Comparison of ENCODE assay signal across 23 mouse cellular contexts in genomic region chr9:29341292-29341691, GRCm38 (mm10).
DNase-seq lines count a peak whose midpoint lies in the region; ATAC-seq and TF ChIP-seq lines count a peak whose summit lies in the region.
"Had no signal": no experiment of that assay in that cellular context is flagged by ENCODE, and none has a peak within 500 bp of the region (broad histone marks: within the 10 kb centered on the region; RNA-seq: fewer than 3 reads in every experiment).

No protein-coding gene starts in this region.

- H3K27ac ChIP-seq in neural tube, embryonic 13.5 days (replicated peaks): peak overlapping the region; percentile 28; the same call in 1 of the 2 replicates
- peak overlapping the region; percentile 81 for H3K27ac ChIP-seq in layer of hippocampus, adult 2 months
- H3K27ac ChIP-seq: embryonic facial prominence, embryonic 13.5 days; heart, adult 2 months; heart, embryonic 15.5 days; liver, embryonic 15.5 days; macrophage; midbrain, embryonic 10.5 days had no signal

- no peak overlapping the region for H3K9ac ChIP-seq in neural tube, embryonic 13.5 days
- H3K9ac ChIP-seq: embryonic facial prominence, embryonic 13.5 days; heart, embryonic 15.5 days; liver, embryonic 15.5 days had no signal

- H3K36me3 ChIP-seq in neural tube, embryonic 13.5 days: no peaks in the 10 kb centered on the region
- H3K36me3 ChIP-seq: embryonic facial prominence, embryonic 13.5 days; heart, embryonic 15.5 days; liver, embryonic 15.5 days; midbrain, embryonic 10.5 days had no signal

- no peaks in the 10 kb centered on the region for H3K27me3 ChIP-seq in neural tube, embryonic 13.5 days
- H3K27me3 ChIP-seq: CH12.LX; embryonic facial prominence, embryonic 13.5 days; heart, embryonic 15.5 days; liver, embryonic 15.5 days had no signal

- no peak for ATAC-seq in neural tube, embryonic 13.5 days (ENCODE audit: low read depth)
- ATAC-seq in inflammation-experienced regulatory T-cells, adult 6 months: no peak
- ATAC-seq: forebrain, embryonic 16.5 days had no signal

- no peak for TF ChIP-seq CTCF in layer of hippocampus, adult 2 months (conservative IDR thresholded peaks at IDR 0.05)

- H3K9me3 ChIP-seq in neural tube, embryonic 13.5 days: no peaks in the 10 kb centered on the region
- H3K9me3 ChIP-seq: embryonic facial prominence, embryonic 13.5 days; heart, embryonic 15.5 days; liver, embryonic 15.5 days; midbrain, embryonic 10.5 days had no signal

- DNase-seq in cerebellum, adult 11-12 months: peak; percentile 88
- DNase-seq in cerebellum, postnatal 10 days: no peak
- no peak for DNase-seq in neural tube, embryonic 10.5 days (ENCODE audit: extremely low spot score, low spot score)
- peak; percentile 53 to 65 for DNase-seq in layer of hippocampus, adult 2 months (ENCODE audit: low spot score in 2 of 2)
- peak; percentile 42 for DNase-seq in telencephalon, adult 2 months (ENCODE audit: low read depth, low spot score)
- no peak for DNase-seq in left cerebral cortex, adult 11 months (ENCODE audit: low spot score)
- DNase-seq: adrenal gland, postnatal 25 days; gastrocnemius, postnatal 10 days; heart, adult 2 months; heart, postnatal 4 days; kidney, adult 9 months; kidney, postnatal 4 days; right cerebral cortex, adult 18-20 months; thymus, postnatal 25 days had no signal

- H3K4me1 ChIP-seq in neural tube, embryonic 13.5 days (replicated peaks): no peaks in the 10 kb centered on the region
- H3K4me1 ChIP-seq: heart, embryonic 15.5 days; liver, embryonic 15.5 days; midbrain, embryonic 10.5 days had no signal

- no peak overlapping the region for H3K4me2 ChIP-seq in neural tube, embryonic 13.5 days
- H3K4me2 ChIP-seq: embryonic facial prominence, embryonic 13.5 days; heart, embryonic 15.5 days; liver, embryonic 15.5 days had no signal

- H3K4me3 ChIP-seq in neural tube, embryonic 13.5 days: no peak overlapping the region
- H3K4me3 ChIP-seq in layer of hippocampus, adult 2 months: no peak overlapping the region
- H3K4me3 ChIP-seq: embryonic facial prominence, embryonic 13.5 days; heart, adult 2 months; heart, embryonic 15.5 days; liver, embryonic 15.5 days; midbrain, embryonic 10.5 days had no signal

- WGBS in neural tube, embryonic 13.5 days: 72% methylated on average over 3 of the region's 3 CpGs

Comparison
In these comparisons a context has a peak if more than half of its experiments do, and no peak if none do; other contexts are left out.
1. DNase-seq: peak in cerebellum, adult 11-12 months (single experiment), layer of hippocampus, adult 2 months (2 of 2) and telencephalon, adult 2 months (single experiment); none in cerebellum, postnatal 10 days (0 of 2), neural tube, embryonic 10.5 days (single experiment) and left cerebral cortex, adult 11 months (single experiment).